ENCODE assay signal across 26 mouse cellular contexts in the genomic region with DNA sequence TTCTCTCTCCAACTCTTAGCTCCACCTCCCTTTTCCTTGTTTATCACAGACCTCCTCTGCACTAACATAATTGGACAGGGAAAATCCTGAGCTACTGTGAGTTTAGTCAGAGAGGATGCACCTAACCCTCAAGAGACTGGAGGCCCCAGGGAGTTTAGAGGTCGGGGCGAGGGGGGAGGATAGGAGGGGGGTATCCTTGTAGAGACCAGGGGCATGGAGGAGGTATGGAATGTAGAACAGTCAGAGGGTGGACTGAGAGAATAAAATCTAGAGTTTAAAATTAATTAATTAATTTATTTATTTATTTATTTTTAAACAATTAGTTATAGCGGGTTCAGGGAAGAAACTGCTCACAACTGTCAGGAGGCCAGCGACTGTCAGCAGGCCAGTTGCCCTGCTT.
"Had no signal": no experiment of that assay in that cellular context is flagged by ENCODE, and none has a peak within 500 bp of the region (broad histone marks: within the 10 kb centered on the region; RNA-seq: fewer than 3 reads in every experiment).

No protein-coding gene starts in this region.

- DNase-seq: forebrain, postnatal 0 days; gastrocnemius, postnatal 14 days; gastrocnemius, postnatal 36 days; heart, adult 11 months; heart, adult 2 months; heart, postnatal 14 days; heart, postnatal 36 days; kidney, adult 11 months; kidney, adult 2 months; kidney, adult 9 months; kidney, postnatal 14 days; kidney, postnatal 36 days; layer of hippocampus, adult 9-11 months; layer of hippocampus, postnatal 36 days; left cerebral cortex, postnatal 4 days had no signal

- H3K4me3 ChIP-seq: heart, adult 2 months; heart, embryonic 13.5 days; heart, embryonic 15.5 days; hindbrain, embryonic 13.5 days; hindbrain, embryonic 15.5 days; kidney, embryonic 15.5 days; limb, embryonic 13.5 days; limb, embryonic 15.5 days had no signal

- H3K9me3 ChIP-seq: heart, embryonic 13.5 days; heart, embryonic 15.5 days; hindbrain, embryonic 13.5 days; hindbrain, embryonic 15.5 days; kidney, embryonic 15.5 days; limb, embryonic 13.5 days; limb, embryonic 15.5 days had no signal

- H3K9ac ChIP-seq: forebrain, postnatal 0 days; heart, embryonic 13.5 days; heart, embryonic 15.5 days; hindbrain, embryonic 13.5 days; hindbrain, embryonic 15.5 days; kidney, embryonic 15.5 days; limb, embryonic 13.5 days; limb, embryonic 15.5 days had no signal

- H3K27me3 ChIP-seq: heart, embryonic 13.5 days; heart, embryonic 15.5 days; hindbrain, embryonic 13.5 days; hindbrain, embryonic 15.5 days; kidney, embryonic 15.5 days; limb, embryonic 13.5 days; limb, embryonic 15.5 days had no signal

- H3K4me1 ChIP-seq: heart, embryonic 13.5 days; heart, embryonic 15.5 days; hindbrain, embryonic 13.5 days; hindbrain, embryonic 15.5 days; kidney, embryonic 15.5 days; limb, embryonic 13.5 days; limb, embryonic 15.5 days had no signal

- H3K4me2 ChIP-seq: heart, embryonic 11.5 days; heart, embryonic 13.5 days; heart, embryonic 15.5 days; hindbrain, embryonic 13.5 days; hindbrain, embryonic 15.5 days; kidney, embryonic 15.5 days; limb, embryonic 13.5 days; limb, embryonic 15.5 days had no signal

- ATAC-seq: forebrain, postnatal 0 days; hindbrain, postnatal 0 days; intestine, embryonic 16.5 days had no signal

- H3K36me3 ChIP-seq: heart, embryonic 13.5 days; heart, embryonic 15.5 days; hindbrain, embryonic 13.5 days; hindbrain, embryonic 15.5 days; kidney, embryonic 15.5 days; limb, embryonic 13.5 days; limb, embryonic 15.5 days had no signal

- H3K27ac ChIP-seq: heart, adult 2 months; heart, embryonic 13.5 days; heart, embryonic 15.5 days; hindbrain, embryonic 13.5 days; hindbrain, embryonic 15.5 days; hindbrain, postnatal 0 days; kidney, embryonic 15.5 days; kidney, postnatal 0 days; limb, embryonic 13.5 days; limb, embryonic 15.5 days had no signal
